Mouse (Mus musculus) midbrain, embryonic 16.5 days (tissue): ENCODE measurements at regions not wholly inside any gene's neighbourhood (a gene's known extent, or its start where the extent isn't known, plus 50 kb on each side); places are given as distances from the start of the nearest gene placed in this dataset.

ENCODE experiments used
- ATAC-seq: fragments of 200-750 bp; cut with Nextera tagmentation; 2 replicates; pipeline ENCODE4 v1.8.0; 2017; ENCODE audit warnings: moderate TSS enrichment
- H3K27ac ChIP-seq: fragments of 300-500 bp; sonication (generic); 2 replicates; pipeline ENCODE4 v1.5.1; 2014; ENCODE audit warnings: mild to moderate bottlenecking, low read length, mixed read lengths
- H3K27me3 ChIP-seq: fragments of 300-500 bp; sonication (generic); 2 replicates; pipeline ENCODE4 v1.6.1; 2014; ENCODE audit warnings: low read depth, low read length, mixed read lengths; ENCODE audit not compliant: control insufficient read depth, insufficient read depth
- H3K36me3 ChIP-seq: fragments of 300-500 bp; sonication (generic); 2 replicates; pipeline ENCODE4 v1.6.1; 2014; ENCODE audit warnings: mild to moderate bottlenecking, low read length, moderate library complexity, mixed read lengths; ENCODE audit not compliant: control insufficient read depth, insufficient read depth
- H3K4me1 ChIP-seq: fragments of 300-500 bp; sonication (generic); 2 replicates; pipeline ENCODE4 v1.6.1; 2014; ENCODE audit warnings: mild to moderate bottlenecking, low read length, mixed read lengths; ENCODE audit not compliant: control insufficient read depth, insufficient read depth
- H3K4me2 ChIP-seq: fragments of 300-500 bp; sonication (generic); 2 replicates; pipeline ENCODE4 v1.6.1; 2014; ENCODE audit warnings: mild to moderate bottlenecking, low read length, mixed read lengths
- H3K4me3 ChIP-seq: fragments of 300-500 bp; sonication (generic); 2 replicates; pipeline ENCODE4 v1.5.1; 2014; ENCODE audit warnings: low read depth, mild to moderate bottlenecking, low read length, moderate library complexity, mixed read lengths
- H3K9ac ChIP-seq: fragments of 300-500 bp; sonication (generic); 2 replicates; pipeline ENCODE4 v1.6.1; 2014; ENCODE audit warnings: low read depth, low read length, mixed read lengths
- H3K9me3 ChIP-seq: fragments of 300-500 bp; sonication (generic); replicated peaks from 2 replicates; pipeline ENCODE4 v1.6.1; 2014; ENCODE audit warnings: mild to moderate bottlenecking, low read length, mixed read lengths; ENCODE audit not compliant: control insufficient read depth, poor library complexity, severe bottlenecking
- WGBS: fragments of 180-500 bp; shearing (Covaris S2); extraction: QIAGEN DNeasy Blood & Tissue Kit; methylation state at CpG from one replicate; pipeline ENCODE4 v1.1.7; 2014; 5-methylcytosine and 5-hydroxymethylcytosine counted together

GRCm38 (mm10) chr4:70010466-70010865 is 399.8 kb downstream of the Cdk5rap2 start:
- no peaks in the 10 kb centered on the region for H3K4me1 ChIP-seq
- H3K9ac ChIP-seq, result no peak overlapping the region
- 32% methylated on average over 1 of the region's 1 CpGs for WGBS
- no peak overlapping the region for H3K4me2 ChIP-seq
- no peaks in the 10 kb centered on the region for H3K9me3 ChIP-seq
- no peak for ATAC-seq
- H3K36me3 ChIP-seq, result no peaks in the 10 kb centered on the region
- H3K27ac ChIP-seq, result no peak overlapping the region
- no peak overlapping the region for H3K4me3 ChIP-seq
- no peaks in the 10 kb centered on the region for H3K27me3 ChIP-seq

- no peak overlapping the region for H3K9ac ChIP-seq
- H3K9me3 ChIP-seq, result peaks cover 4% of the 10 kb centered on the region; the same call in 1 of the 2 replicates
- no peaks in the 10 kb centered on the region for H3K36me3 ChIP-seq
- ATAC-seq, result no peak
- H3K4me1 ChIP-seq, result no peaks in the 10 kb centered on the region
- H3K27ac ChIP-seq, result no peak overlapping the region
- no peaks in the 10 kb centered on the region for H3K27me3 ChIP-seq
- no peak overlapping the region for H3K4me3 ChIP-seq
- no peak overlapping the region for H3K4me2 ChIP-seq
Measured at GRCm38 (mm10) chr4:70004966-70005365, 405.3 kb downstream of the Cdk5rap2 start.

- Histone ChIP-seq H3K4me3 (no peak overlapping the region), H3K27me3 (no peaks in the 10 kb centered on the region), H3K9me3 (no peaks in the 10 kb centered on the region), H3K4me2 (no peak overlapping the region), H3K9ac (no peak overlapping the region), H3K4me1 (no peaks in the 10 kb centered on the region), H3K36me3 (no peaks in the 10 kb centered on the region), H3K27ac (no peak overlapping the region)
- ATAC-seq, result no peak
- WGBS, result 91% methylated on average over 3 of the region's 3 CpGs
Measured at GRCm38 (mm10) chr4:69993226-69993625, 417.0 kb downstream of the Cdk5rap2 start.

- H3K9me3 ChIP-seq, result no peaks in the 10 kb centered on the region
- no peak overlapping the region for H3K27ac ChIP-seq
- no peaks in the 10 kb centered on the region for H3K36me3 ChIP-seq
- no peak overlapping the region for H3K9ac ChIP-seq
- no peak overlapping the region for H3K4me3 ChIP-seq
- no peaks in the 10 kb centered on the region for H3K27me3 ChIP-seq
- H3K4me2 ChIP-seq, result no peak overlapping the region
- no peak for ATAC-seq
- no peaks in the 10 kb centered on the region for H3K4me1 ChIP-seq
- WGBS, result 35% methylated on average over 2 of the region's 2 CpGs
Measured at GRCm38 (mm10) chr4:69974208-69974607, 436.0 kb downstream of the Cdk5rap2 start.

- WGBS, result 35% methylated on average over 6 of the region's 6 CpGs
- no peak overlapping the region for H3K4me3 ChIP-seq
- no peak overlapping the region for H3K9ac ChIP-seq
- H3K4me1 ChIP-seq, result no peaks in the 10 kb centered on the region
- H3K36me3 ChIP-seq, result no peaks in the 10 kb centered on the region
- H3K27ac ChIP-seq, result no peak overlapping the region
- no peaks in the 10 kb centered on the region for H3K9me3 ChIP-seq
- no peak overlapping the region for H3K4me2 ChIP-seq
- no peaks in the 10 kb centered on the region for H3K27me3 ChIP-seq
- ATAC-seq, result peak; percentile 23; the same call in 1 of the 2 replicates
Measured at GRCm38 (mm10) chr4:69973566-69973965, 436.7 kb downstream of the Cdk5rap2 start.

GRCm38 (mm10) chr4:69971721-69972120 is 438.5 kb downstream of the Cdk5rap2 start:
- WGBS, result 81% methylated on average over 3 of the region's 3 CpGs
- ATAC-seq, result no peak

GRCm38 (mm10) chr4:69968424-69968823 is 441.8 kb downstream of the Cdk5rap2 start:
- no peak overlapping the region for H3K4me3 ChIP-seq
- 37% methylated on average over 1 of the region's 1 CpGs for WGBS
- no peaks in the 10 kb centered on the region for H3K4me1 ChIP-seq
- H3K27me3 ChIP-seq, result no peaks in the 10 kb centered on the region
- no peak overlapping the region for H3K4me2 ChIP-seq
- no peaks in the 10 kb centered on the region for H3K36me3 ChIP-seq
- no peaks in the 10 kb centered on the region for H3K9me3 ChIP-seq
- ATAC-seq, result no peak
- H3K27ac ChIP-seq, result no peak overlapping the region
- no peak overlapping the region for H3K9ac ChIP-seq

More at GRCm38 (mm10) chr4:69971721-69972120, 438.5 kb downstream of the Cdk5rap2 start:
- H3K9ac ChIP-seq, result no peak overlapping the region
- H3K4me1 ChIP-seq, result no peaks in the 10 kb centered on the region
- no peaks in the 10 kb centered on the region for H3K27me3 ChIP-seq
- H3K4me3 ChIP-seq, result no peak overlapping the region
- H3K36me3 ChIP-seq, result no peaks in the 10 kb centered on the region
- no peak overlapping the region for H3K27ac ChIP-seq
- H3K9me3 ChIP-seq, result no peaks in the 10 kb centered on the region
- H3K4me2 ChIP-seq, result no peak overlapping the region
